Mouse (Mus musculus) cortical plate, adult 2 months (tissue): ENCODE measurements at regions not wholly inside any gene's neighbourhood (a gene's known extent, or its start where the extent isn't known, plus 50 kb on each side); places are given as distances from the start of the nearest gene placed in this dataset.

Source experiments
- H3K27ac ChIP-seq: fragments of 200-500 bp; 2 replicates; pipeline ENCODE4 v1.5.1; 2012; ENCODE audit warnings: low read length, control low read depth, inconsistent platforms; ENCODE audit not compliant: insufficient read depth
- H3K4me1 ChIP-seq: fragments of 200-500 bp; 2 replicates; pipeline ENCODE4 v1.6.1; 2011; ENCODE audit warnings: low read length; ENCODE audit not compliant: control insufficient read depth, insufficient read depth
- H3K4me3 ChIP-seq: fragments of 200-500 bp; 2 replicates; pipeline ENCODE4 v1.5.1; 2011; ENCODE audit warnings: mild to moderate bottlenecking, low read length, control low read depth; ENCODE audit not compliant: insufficient read depth
- CTCF ChIP-seq: fragments of 200-500 bp; IDR thresholded peaks from 2 replicates; pipeline ENCODE4 v1.5.1; 2011; ENCODE audit warnings: mild to moderate bottlenecking, control low read depth, low read length; ENCODE audit not compliant: insufficient read depth; ENCODE audit errors: extremely low read depth
- POLR2A ChIP-seq: fragments of 200-500 bp; IDR thresholded peaks from 2 replicates; pipeline ENCODE4 v1.6.1; 2011; ENCODE audit warnings: mild to moderate bottlenecking, low read length, control low read depth; ENCODE audit not compliant: insufficient read depth; ENCODE audit errors: extremely low read depth

DNA sequence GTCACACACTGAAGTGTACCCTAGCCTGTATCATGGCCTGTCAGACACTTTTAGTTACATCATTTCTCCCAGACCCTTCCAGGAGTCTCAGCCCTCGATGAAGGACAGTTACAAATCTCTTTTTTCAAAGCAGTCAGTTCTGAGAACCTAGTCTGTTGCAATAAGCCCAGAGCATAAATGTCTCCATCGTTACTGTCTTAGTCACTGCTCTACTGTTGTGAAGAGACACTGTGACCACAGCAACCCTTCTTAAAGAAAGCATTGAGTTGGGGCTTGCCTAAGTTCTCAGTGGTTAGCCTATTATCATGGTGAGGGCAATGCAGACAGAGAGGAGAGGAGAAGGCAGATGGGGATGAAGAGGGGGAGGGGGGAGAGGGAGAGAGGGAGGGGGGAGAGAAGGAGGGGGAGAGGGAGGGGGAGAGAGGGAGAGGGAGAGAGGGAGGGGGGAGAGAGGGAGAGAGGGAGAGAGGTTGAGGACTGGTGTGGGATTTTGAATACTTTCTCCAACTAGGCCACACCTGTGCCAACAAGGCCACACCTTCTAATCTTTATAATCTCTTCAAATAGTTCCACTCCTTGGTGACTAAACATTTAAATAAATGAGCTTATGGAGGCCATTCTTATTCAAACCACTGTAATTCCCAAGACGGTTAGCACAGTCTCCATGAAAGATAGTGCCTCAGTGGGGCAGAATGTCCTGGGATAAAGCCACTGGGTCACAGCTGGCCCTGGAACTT, 259.4 kb downstream of the Kcnrg start:
- H3K27ac ChIP-seq, result no peak overlapping the region
- no peaks in the 10 kb centered on the region for H3K4me1 ChIP-seq
- no peak overlapping the region for H3K4me3 ChIP-seq
- TF ChIP-seq POLR2A, result no peak
- TF ChIP-seq CTCF, result no peak

- no peak for TF ChIP-seq POLR2A
- TF ChIP-seq CTCF, result no peak
- Histone ChIP-seq H3K27ac (no peak overlapping the region), H3K4me3 (no peak overlapping the region), H3K4me1 (no peaks in the 10 kb centered on the region)
These were observed 266.9 kb downstream of the Kcnrg start for GRCm38 (mm10) chr14:61874206-61874605.

GRCm38 (mm10) chr14:61879416-61879815, 272.2 kb downstream of the Kcnrg start:
- Histone ChIP-seq H3K27ac (no peak overlapping the region), H3K4me1 (no peaks in the 10 kb centered on the region), H3K4me3 (no peak overlapping the region)
- TF ChIP-seq POLR2A (no peak), CTCF (no peak)

DNA sequence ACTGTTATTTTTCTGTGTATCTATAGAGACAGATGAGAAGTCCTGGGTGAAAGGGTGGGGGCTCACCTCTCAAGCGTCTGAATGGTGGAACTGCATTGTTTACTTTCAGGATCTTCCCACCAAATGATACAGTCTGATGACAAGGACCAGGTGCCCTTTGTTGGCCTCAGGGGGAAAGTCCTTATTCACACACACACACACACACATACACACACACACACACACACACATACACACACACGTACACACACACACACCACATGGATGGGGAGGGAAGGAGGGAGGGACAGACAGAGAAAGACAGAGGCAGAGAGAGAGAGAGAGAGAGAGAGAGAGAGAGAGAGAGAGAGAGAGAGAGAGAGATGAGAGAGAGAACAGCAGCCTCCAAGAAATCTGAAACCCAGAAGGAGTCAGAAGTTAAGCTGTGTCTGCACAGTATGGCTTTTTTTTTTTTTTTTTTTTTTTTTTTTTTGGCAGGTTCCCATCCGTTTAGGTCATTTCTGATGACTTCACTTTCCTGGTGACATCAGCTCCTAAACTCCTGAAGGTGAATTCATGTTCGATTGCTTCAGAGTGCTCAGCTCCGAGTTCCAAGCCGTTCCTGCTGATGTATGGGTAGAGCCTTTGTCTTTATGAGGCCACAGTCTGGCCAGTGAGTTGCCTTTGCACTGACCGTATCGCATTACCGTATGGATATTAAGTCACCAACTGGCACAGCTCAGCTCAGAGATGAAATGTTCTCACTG, 273.4 kb downstream of the Kcnrg start:
- no peak for TF ChIP-seq POLR2A
- TF ChIP-seq CTCF, result no peak
- no peak overlapping the region for H3K4me3 ChIP-seq
- no peaks in the 10 kb centered on the region for H3K4me1 ChIP-seq
- no peak overlapping the region for H3K27ac ChIP-seq

GRCm38 (mm10) chr14:61885241-61886015, 278.2 kb downstream of the Kcnrg start:
- Histone ChIP-seq H3K4me3 (no peak overlapping the region), H3K4me1 (no peaks in the 10 kb centered on the region), H3K27ac (no peak overlapping the region)
- no peak for TF ChIP-seq POLR2A
- TF ChIP-seq CTCF, result no peak

DNA sequence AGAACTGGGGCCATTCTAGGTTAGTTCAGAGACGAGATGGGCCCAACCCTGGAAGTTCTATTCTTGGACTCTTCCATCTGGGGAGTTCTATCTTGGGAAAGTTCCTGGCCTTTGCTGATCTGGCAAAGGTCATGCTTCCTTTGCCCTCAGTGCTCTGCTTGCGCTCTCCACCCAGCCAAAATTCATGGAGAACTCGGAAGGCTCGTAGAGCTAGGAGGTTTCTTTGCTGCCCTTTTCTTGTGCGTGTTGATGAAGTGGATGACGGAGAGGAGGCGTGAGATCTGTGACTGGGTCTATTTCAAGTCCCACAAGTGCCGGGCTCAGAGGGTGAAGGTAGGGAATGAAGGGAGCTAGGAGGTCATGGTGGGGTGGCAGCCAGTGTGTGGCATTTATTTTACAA, 282.4 kb downstream of the Kcnrg start:
- Histone ChIP-seq H3K4me1 (no peaks in the 10 kb centered on the region), H3K4me3 (no peak overlapping the region)
- no peak for TF ChIP-seq POLR2A
- TF ChIP-seq CTCF, result no peak

DNA sequence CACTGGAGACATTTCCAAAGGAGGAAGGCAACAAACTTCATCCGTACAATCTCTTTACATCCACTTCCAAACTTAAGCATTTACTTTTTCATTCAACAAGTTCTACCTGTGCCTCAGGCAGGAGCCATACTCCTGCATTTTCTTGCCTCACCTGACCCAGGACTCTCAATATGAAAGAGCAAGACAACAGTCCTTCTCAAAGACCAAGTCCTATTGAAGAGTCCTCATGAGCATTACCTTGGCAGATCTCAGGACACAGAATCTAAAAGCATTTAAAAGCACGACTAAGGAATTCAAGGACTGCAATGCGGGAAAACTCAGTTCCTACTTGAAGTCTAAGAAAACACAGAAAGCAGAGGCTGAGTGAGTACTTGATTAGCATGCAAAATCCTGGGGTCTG, 286.5 kb downstream of the Kcnrg start:
- Histone ChIP-seq H3K4me3 (no peak overlapping the region), H3K4me1 (no peaks in the 10 kb centered on the region), H3K27ac (no peak overlapping the region)
- no peak for TF ChIP-seq CTCF

More for the DNA sequence above, 282.4 kb downstream of the Kcnrg start:
- no peak overlapping the region for H3K27ac ChIP-seq

- no peak overlapping the region for H3K4me3 ChIP-seq
- TF ChIP-seq POLR2A (no peak), CTCF (no peak)
- no peaks in the 10 kb centered on the region for H3K4me1 ChIP-seq
- no peak overlapping the region for H3K27ac ChIP-seq
These were observed 289.6 kb downstream of the Kcnrg start for GRCm38 (mm10) chr14:61896879-61897278.

DNA sequence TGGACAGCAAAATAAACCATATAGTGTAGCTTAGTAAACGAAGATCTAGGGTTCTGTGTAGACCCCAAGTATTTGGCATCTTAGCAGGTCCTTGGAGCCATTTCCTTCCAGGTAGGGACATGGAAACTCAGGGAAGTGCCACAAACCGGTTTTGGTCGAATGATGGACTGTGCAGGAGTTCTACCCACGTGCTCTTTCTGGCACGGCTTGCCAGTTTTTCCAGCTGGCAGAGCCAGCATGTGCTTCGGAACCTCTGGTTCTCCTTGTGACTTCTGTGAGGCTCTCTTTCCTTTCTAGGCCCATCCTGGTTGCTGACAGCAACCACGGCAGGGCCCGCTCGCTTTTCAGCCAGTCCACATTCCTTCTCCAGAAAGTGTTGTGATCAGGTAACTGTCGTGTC, 291.4 kb downstream of the Kcnrg start:
- no peak overlapping the region for H3K4me3 ChIP-seq
- no peak for TF ChIP-seq POLR2A
- no peak for TF ChIP-seq CTCF
- no peaks in the 10 kb centered on the region for H3K4me1 ChIP-seq
- H3K27ac ChIP-seq, result no peak overlapping the region
